Mouse (Mus musculus) embryonic facial prominence, embryonic 15.5 days (tissue): ENCODE results near the gene Naxd. TPM values are rescaled to one million over a fixed set of nuclear protein-coding genes. Genes with fewer than 3 reads are reported as not detected.

Experiments
- ATAC-seq: fragments of 200-750 bp; cut with Nextera tagmentation; 2 replicates; pipeline ENCODE4 v1.8.0; 2017; ENCODE audit warnings: low read depth, moderate TSS enrichment; ENCODE audit not compliant: insufficient number of reproducible peaks, low FRiP score, low TSS enrichment
- H3K27ac ChIP-seq: fragments of 300-500 bp; sonication (generic); replicated peaks from 2 replicates; pipeline ENCODE4 v1.5.1; 2015; ENCODE audit warnings: mild to moderate bottlenecking, inconsistent platforms
- H3K27me3 ChIP-seq: fragments of 300-500 bp; sonication (generic); 2 replicates; pipeline ENCODE4 v1.6.1; 2015; ENCODE audit warnings: inconsistent platforms
- H3K36me3 ChIP-seq: fragments of 300-500 bp; sonication (generic); 2 replicates; pipeline ENCODE4 v1.6.1; 2015; ENCODE audit warnings: mild to moderate bottlenecking, inconsistent platforms
- H3K4me1 ChIP-seq: fragments of 300-500 bp; sonication (generic); 2 replicates; pipeline ENCODE4 v1.6.1; 2015; ENCODE audit warnings: inconsistent platforms
- H3K4me2 ChIP-seq: fragments of 300-500 bp; sonication (generic); replicated peaks from 2 replicates; pipeline ENCODE4 v1.6.1; 2015; ENCODE audit warnings: mild to moderate bottlenecking, inconsistent platforms
- H3K4me3 ChIP-seq: fragments of 300-500 bp; sonication (generic); replicated peaks from 2 replicates; pipeline ENCODE4 v1.5.1; 2015; ENCODE audit warnings: mild to moderate bottlenecking, inconsistent platforms
- H3K9ac ChIP-seq: fragments of 300-500 bp; sonication (generic); 2 replicates; pipeline ENCODE4 v1.6.1; 2015; ENCODE audit warnings: inconsistent platforms
- H3K9me3 ChIP-seq: fragments of 300-500 bp; sonication (generic); replicated peaks from 2 replicates; pipeline ENCODE4 v1.6.1; 2016; ENCODE audit warnings: inconsistent platforms
- WGBS: fragments of 180-500 bp; shearing (Covaris S2); methylation state at CpG from one replicate; pipeline ENCODE4 v1.1.7; 2015; 5-methylcytosine and 5-hydroxymethylcytosine counted together
- polyA plus RNA-seq: library from polyadenylated mRNA; unstranded; fragments of >200 nt; fragmentation: Nextera tagmentation; extraction: Ambion mirVana; gene quantifications from 2 replicates; pipeline ENCODE4 v1.2.1, GENCODE M21; 2015

Gene Naxd
- polyA plus RNA-seq, 1 experiment from 2014 or later = 132 TPM

DNA sequence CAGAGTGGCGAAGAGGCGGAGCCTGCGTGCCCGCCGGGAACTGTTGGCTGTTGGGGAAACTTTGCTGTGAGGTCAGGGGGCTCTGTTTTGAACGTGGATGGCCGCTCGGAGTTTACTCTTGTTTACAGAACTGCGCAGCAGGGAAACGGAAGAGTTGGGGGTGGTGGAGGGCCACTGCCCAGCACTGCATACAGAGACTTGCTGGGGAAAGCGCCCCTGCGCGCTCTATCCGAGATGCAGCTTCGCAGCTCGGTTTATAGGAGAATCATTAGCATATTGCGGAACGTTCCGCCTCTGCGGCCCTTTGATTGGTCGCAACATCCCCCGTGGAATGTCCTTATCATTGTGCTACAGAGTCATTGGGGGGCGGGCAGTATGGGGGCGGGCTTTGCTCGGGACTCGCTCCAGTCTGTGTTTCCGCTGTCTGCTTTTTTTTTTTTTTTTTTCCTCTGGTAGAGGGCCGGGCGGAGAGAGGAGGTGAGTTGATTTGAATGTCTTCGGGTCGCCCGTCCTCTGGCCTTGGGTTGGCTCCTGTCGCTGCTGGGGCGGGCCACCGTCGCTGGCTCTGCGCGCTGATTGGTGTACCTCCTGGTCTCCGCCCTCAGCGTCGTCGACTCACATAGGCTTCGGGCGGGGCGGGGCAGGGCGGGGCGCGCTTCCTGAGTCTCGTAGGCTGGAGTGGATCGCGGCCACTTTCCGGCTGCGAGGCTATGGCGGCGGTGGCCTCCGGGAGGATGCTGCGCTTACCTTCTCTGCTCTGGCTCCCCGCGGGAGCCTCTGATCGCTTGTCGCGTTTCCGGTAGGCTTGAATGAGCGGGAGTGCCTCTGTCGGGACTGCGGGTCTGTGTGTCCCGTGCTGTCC is 60.7 kb downstream of the Naxd start:
- under 1% methylated on average over 67 of the region's 67 CpGs for WGBS
- Histone ChIP-seq H3K27ac (peak overlapping the region; percentile 100), H3K9ac (peak overlapping the region; percentile 95), H3K9me3 (no peaks in the 10 kb centered on the region), H3K4me2 (peak overlapping the region; percentile 76), H3K4me3 (peak overlapping the region; percentile 95), H3K4me1 (peaks cover 19% of the 10 kb centered on the region), H3K27me3 (no peaks in the 10 kb centered on the region), H3K36me3 (peaks cover 11% of the 10 kb centered on the region)
- peak; percentile 81 for ATAC-seq

- Histone ChIP-seq H3K4me3 (peak overlapping the region; percentile 95), H3K4me1 (peaks cover 11% of the 10 kb centered on the region), H3K27me3 (no peaks in the 10 kb centered on the region), H3K36me3 (peaks cover 26% of the 10 kb centered on the region), H3K9ac (no peak overlapping the region), H3K9me3 (no peaks in the 10 kb centered on the region), H3K27ac (no peak overlapping the region), H3K4me2 (peak overlapping the region; percentile 76; the same call in 1 of the 2 replicates)
- WGBS = 74% methylated on average over 3 of the region's 3 CpGs
- ATAC-seq = no peak
These were observed 62.2 kb downstream of the Naxd start for GRCm38 (mm10) chr8:11559511-11559910.

DNA sequence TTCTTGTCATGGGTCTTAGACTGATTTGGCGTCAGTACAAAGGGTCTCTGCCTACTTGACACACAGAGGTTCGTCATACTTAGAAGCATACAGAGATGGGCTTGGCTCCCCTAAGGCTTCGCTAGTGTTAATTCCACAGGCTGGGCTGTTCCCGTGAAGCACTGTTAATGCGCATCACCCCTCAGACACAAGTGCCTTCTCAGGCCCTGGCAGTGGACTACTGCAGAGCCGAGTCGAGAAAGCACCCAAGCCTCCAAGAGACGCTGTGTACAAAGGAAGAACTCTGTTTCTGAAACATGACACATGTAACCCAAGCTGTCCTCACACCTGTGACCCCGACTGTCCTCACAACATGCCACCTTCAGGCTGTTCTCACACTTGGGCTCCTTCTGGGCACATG is 62.9 kb downstream of the Naxd start:
- Histone ChIP-seq H3K4me2 (no peak overlapping the region), H3K36me3 (peaks cover 33% of the 10 kb centered on the region), H3K9ac (no peak overlapping the region), H3K9me3 (no peaks in the 10 kb centered on the region), H3K4me3 (no peak overlapping the region), H3K27ac (no peak overlapping the region), H3K27me3 (no peaks in the 10 kb centered on the region), H3K4me1 (peaks cover 9% of the 10 kb centered on the region)
- ATAC-seq = no peak
- WGBS = 67% methylated on average over 9 of the region's 9 CpGs

- H3K36me3 ChIP-seq = peaks cover 45% of the 10 kb centered on the region
- no peak overlapping the region for H3K4me2 ChIP-seq
- ATAC-seq = no peak
- no peak overlapping the region for H3K27ac ChIP-seq
- H3K27me3 ChIP-seq = no peaks in the 10 kb centered on the region
- H3K4me3 ChIP-seq = no peak overlapping the region
- 91% methylated on average over 5 of the region's 5 CpGs for WGBS
- peaks cover 3% of the 10 kb centered on the region for H3K4me1 ChIP-seq
- H3K9ac ChIP-seq = no peak overlapping the region
- no peaks in the 10 kb centered on the region for H3K9me3 ChIP-seq
These were observed 66.9 kb downstream of the Naxd start for GRCm38 (mm10) chr8:11564236-11564635.

Other genes with a start within 250 kb of the Naxd start
- 86.9 and 93.4 TPM in 2 replicates for gene Col4a2, start 184.7 kb upstream of the Naxd start, polyA plus RNA-seq
- 200 and 216 TPM in 2 replicates for gene Col4a1, start 184.7 kb upstream of the Naxd start, polyA plus RNA-seq
- 2.0 and 2.1 TPM in 2 replicates for gene Rab20, start 18.8 kb upstream of the Naxd start, polyA plus RNA-seq
- 28.7 and 31.4 TPM in 2 replicates for gene Cars2, start 53.3 kb downstream of the Naxd start, polyA plus RNA-seq
- 36.3 and 49.5 TPM in 2 replicates for gene Ing1, start 58.1 kb downstream of the Naxd start, polyA plus RNA-seq
- gene Ankrd10, start 138.3 kb downstream of the Naxd start, polyA plus RNA-seq = 80.2 and 82.4 TPM in 2 replicates
- not detected in 2 replicates for gene 1700016D06Rik, start 203.6 kb downstream of the Naxd start, polyA plus RNA-seq
- gene Arhgef7, start 230.2 kb downstream of the Naxd start, polyA plus RNA-seq = 51.4 and 51.6 TPM in 2 replicates